Mouse (Mus musculus): Measurements from ENCODE around the gene Olfr1496. TPM values are rescaled to one million over a fixed set of nuclear protein-coding genes. Genes with fewer than 3 reads are reported as not detected.
"Not testable (repeated sequence)": the region's sequence is repeated elsewhere in the genome, so short reads cannot be mapped to it uniquely, and the experiment has no call there.

Olfr1496 gene
- not detected for total RNA-seq (2021)
- long read RNA-seq, experiment 1: 0 reads
- long read RNA-seq, experiment 2: 0 reads

GRCm38 (mm10) chr19:13777578-13777977 lies at the start of gene Olfr1496:
TSS of gene Olfr1496 (plus strand) at chr19:13777878.
- DNase-seq: no peak
- intact Hi-C loops (cut with DNase I): no loop called here

GRCm38 (mm10) chr19:13739428-13739827 lies 38.2 kb upstream of the Olfr1496 start, which contains the start of gene Olfr1494:
TSS of gene Olfr1494 (plus strand) at chr19:13739728.
- DNase-seq: no peak
- intact Hi-C loops (cut with DNase I): no loop called here

- DNase-seq: no peak
- intact Hi-C loops (cut with DNase I): no loop called here
Observed at GRCm38 (mm10) chr19:13749366-13749765, 28.3 kb upstream of the Olfr1496 start.

DNA sequence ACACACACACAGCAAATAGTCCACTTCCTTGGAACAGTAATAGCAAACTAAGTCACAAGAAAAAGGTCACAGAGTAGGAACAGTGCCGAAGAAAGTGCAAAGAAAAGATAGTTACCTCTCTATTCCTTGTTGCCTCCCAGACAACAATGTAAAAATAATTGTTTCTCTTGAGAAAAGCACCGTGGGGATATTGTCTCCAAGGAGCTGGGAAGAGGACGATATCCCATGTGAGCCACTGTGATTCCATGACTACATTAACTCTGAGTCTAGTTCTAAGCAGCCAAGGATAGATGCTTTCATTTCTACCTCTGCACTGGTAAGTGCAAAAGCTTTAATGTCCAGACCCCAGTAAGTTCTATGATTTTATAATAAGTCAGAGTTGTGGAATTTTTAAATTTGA lies 13.4 kb upstream of the Olfr1496 start, which contains the start of gene Olfr1495:
Gene Olfr1495, plus strand, starts transcription at position 301 of the 400 bp plus-strand sequence.
- no peak for DNase-seq
- intact Hi-C loops (cut with DNase I): no loop called here

DNA sequence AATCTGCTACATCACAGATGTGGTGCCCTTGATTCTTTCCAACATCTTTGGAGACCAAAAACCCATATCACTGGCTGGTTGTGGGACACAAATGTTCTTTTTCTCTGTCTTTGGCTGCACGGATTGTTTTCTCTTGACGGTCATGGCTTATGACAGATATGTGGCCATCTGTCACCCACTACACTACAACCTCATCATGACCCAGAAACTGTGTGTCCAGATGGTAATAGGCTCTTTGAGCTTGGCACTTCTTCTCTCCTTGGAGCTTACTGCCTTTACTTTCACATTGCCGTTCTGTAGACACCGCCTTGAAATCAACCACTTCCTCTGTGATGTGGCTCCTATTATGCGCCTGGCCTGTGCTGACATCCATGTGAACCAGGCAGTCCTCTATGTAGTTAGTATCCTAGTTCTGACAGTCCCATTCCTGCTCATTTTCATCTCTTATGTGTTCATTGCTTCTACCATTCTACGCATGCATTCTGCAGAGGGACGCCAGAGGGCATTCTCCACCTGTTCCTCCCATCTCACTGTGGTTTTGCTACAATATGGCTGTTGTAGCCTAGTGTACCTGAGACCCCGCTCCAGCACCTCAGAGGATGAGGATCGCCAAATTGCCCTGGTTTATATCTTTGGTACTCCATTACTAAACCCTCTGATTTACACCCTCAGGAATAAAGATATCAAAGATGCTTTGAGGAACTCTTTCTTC lies 9.0 kb upstream of the Olfr1496 start:
- intact Hi-C loops (cut with DNase I): no loop called here
- DNase-seq: no peak

- intact Hi-C loops (cut with DNase I): no loop called here
- DNase-seq: no peak
Observed at GRCm38 (mm10) chr19:13798102-13798501, 20.4 kb downstream of the Olfr1496 start, which contains the start of gene Olfr1497. TSS of gene Olfr1497 (minus strand) at chr19:13798202.

GRCm38 (mm10) chr19:13805486-13805885 lies 27.8 kb downstream of the Olfr1496 start:
- intact Hi-C loops (cut with DNase I): not testable (repeated sequence)

DNA sequence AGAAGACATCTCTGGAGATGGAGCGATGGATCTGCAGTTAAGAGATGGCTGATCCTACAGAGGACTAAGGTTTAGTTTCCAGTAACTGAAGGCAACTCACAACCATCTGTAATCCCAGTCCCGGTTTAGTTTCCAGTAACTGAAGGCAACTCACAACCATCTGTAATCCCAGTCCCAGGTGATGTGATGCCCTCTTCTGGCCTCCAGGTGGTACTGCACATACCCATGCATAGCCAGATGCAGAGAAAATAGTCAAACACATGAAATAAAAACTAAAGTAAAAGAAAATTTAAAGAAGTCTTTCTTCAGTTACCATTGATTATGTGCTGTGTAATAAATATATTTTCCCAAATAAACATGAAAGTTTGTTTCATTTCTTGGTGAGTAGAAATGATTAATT lies 35.1 kb downstream of the Olfr1496 start:
- intact Hi-C loops (cut with DNase I): no loop called here
- no peak for DNase-seq

More at GRCm38 (mm10) chr19:13805486-13805885, 27.8 kb downstream of the Olfr1496 start:
- DNase-seq: not testable (repeated sequence)

GRCm38 (mm10) chr19:13818827-13819226 lies 41.1 kb downstream of the Olfr1496 start:
- intact Hi-C loops (cut with DNase I): no loop called here
- DNase-seq: no peak

- intact Hi-C loops (cut with DNase I): no loop called here
- DNase-seq: no peak
Observed at GRCm38 (mm10) chr19:13819347-13819746, 41.7 kb downstream of the Olfr1496 start, which contains the start of gene Olfr1499. TSS of gene Olfr1499 (minus strand) at chr19:13819447.

DNA sequence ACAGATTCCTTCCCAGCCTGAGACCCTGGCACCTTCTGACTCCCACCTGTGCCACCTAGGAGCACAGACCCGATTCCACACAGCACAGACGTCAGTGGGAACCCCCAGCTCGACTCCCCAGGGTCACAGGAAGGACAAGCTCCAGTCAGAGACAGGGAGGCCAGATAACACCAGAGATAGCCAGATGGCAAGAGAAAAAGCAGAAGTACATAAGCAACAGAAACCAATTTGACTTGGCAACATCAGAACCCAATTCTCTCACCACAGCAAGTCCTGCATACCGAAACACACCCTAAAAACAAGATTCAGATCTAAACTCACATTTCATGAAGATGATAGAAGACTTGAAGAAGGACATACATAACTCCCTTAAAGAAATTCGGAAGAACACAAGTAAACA lies 43.2 kb downstream of the Olfr1496 start:
- no peak for DNase-seq
- intact Hi-C loops (cut with DNase I): no loop called here

DNA sequence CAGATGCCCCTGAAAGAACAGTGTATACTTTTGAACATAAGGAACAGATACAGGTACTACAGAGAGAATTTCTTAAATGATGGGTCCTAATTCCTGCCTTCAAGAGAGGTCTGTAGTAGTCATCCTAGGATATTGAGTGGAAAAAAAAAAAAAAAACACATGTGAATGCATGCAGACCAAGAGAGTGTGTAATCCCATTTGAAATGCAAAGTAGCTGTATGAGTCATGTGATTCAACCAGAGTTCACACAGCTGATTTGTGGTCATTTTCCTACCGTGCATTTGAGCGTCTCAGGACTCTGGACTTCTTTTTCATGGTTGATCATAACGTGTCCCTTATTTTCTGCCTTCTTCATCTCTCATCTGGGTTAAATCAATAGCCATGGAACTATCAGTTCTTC lies 50.8 kb downstream of the Olfr1496 start:
- intact Hi-C loops (cut with DNase I): no loop called here
- DNase-seq: no peak

GRCm38 (mm10) chr19:13830388-13830787 lies 52.7 kb downstream of the Olfr1496 start, which contains the start of gene Olfr1500:
TSS of gene Olfr1500 (minus strand) at chr19:13830488.
- DNase-seq: no peak
- intact Hi-C loops (cut with DNase I): no loop called here

Other genes starting within 250 kb of the Olfr1496 start
- gene Olfr1480, start 250.0 kb upstream of the Olfr1496 start, total RNA-seq (2021): not detected
- not detected for gene Olfr1484, start 194.4 kb upstream of the Olfr1496 start, total RNA-seq (2021)
- not detected for gene Olfr1487, start 160.5 kb upstream of the Olfr1496 start, total RNA-seq (2021)
- gene Olfr1489, start 146.3 kb upstream of the Olfr1496 start, total RNA-seq (2021): not detected
- gene Olfr1490, start 126.8 kb upstream of the Olfr1496 start, total RNA-seq (2021): not detected
- not detected for gene Olfr1491, start 80.6 kb upstream of the Olfr1496 start, total RNA-seq (2021)
- not detected for gene Olfr1493-ps1, start 54.6 kb upstream of the Olfr1496 start, total RNA-seq (2021)
- not detected for gene Olfr1494, start 38.1 kb upstream of the Olfr1496 start, total RNA-seq (2021)
- not detected for gene Olfr1495, start 13.3 kb upstream of the Olfr1496 start, total RNA-seq (2021)
- gene Olfr1497, start 20.3 kb downstream of the Olfr1496 start, total RNA-seq (2021): not detected
- not detected for gene Olfr1499, start 41.6 kb downstream of the Olfr1496 start, total RNA-seq (2021)
- gene Olfr1500, start 52.6 kb downstream of the Olfr1496 start, total RNA-seq (2021): not detected
- not detected for gene Olfr1501, start 72.8 kb downstream of the Olfr1496 start, total RNA-seq (2021)
- gene Olfr1502, start 83.9 kb downstream of the Olfr1496 start, total RNA-seq (2021): not detected
- not detected for gene Olfr1504, start 120.0 kb downstream of the Olfr1496 start, total RNA-seq (2021)
- gene Olfr1505, start 135.7 kb downstream of the Olfr1496 start, total RNA-seq (2021): not detected